Mouse (Mus musculus) neural tube, embryonic 14.5 days (tissue): Measurements from ENCODE around the gene Rnf5. TPM values are rescaled to one million over a fixed set of nuclear protein-coding genes. Genes with fewer than 3 reads are reported as not detected.
A peak's percentile ranks its signal among the peaks of the same experiment; 100 is the strongest.

Experiments
- ATAC-seq: fragments of 200-750 bp; cut with Nextera tagmentation; 2 replicates; pipeline ENCODE4 v1.8.0; 2017; ENCODE audit warnings: low read depth, mild to moderate bottlenecking, moderate TSS enrichment, moderate library complexity
- H3K27ac ChIP-seq: fragments of 300-500 bp; sonication (generic); 2 replicates; pipeline ENCODE4 v1.5.1; 2014; ENCODE audit warnings: low read depth, mild to moderate bottlenecking, control low read depth, low read length, moderate library complexity, mixed read lengths
- H3K27me3 ChIP-seq: fragments of 300-500 bp; sonication (generic); 2 replicates; pipeline ENCODE4 v1.6.1; 2014; ENCODE audit warnings: low read length; ENCODE audit not compliant: control insufficient read depth, insufficient read depth
- H3K36me3 ChIP-seq: fragments of 300-500 bp; sonication (generic); 2 replicates; pipeline ENCODE4 v1.6.1; 2014; ENCODE audit warnings: low read length, mixed read lengths; ENCODE audit not compliant: control insufficient read depth, insufficient read depth
- H3K4me1 ChIP-seq: fragments of 300-500 bp; sonication (generic); 2 replicates; pipeline ENCODE4 v1.6.1; 2014; ENCODE audit warnings: low read length; ENCODE audit not compliant: control insufficient read depth, insufficient read depth
- H3K4me2 ChIP-seq: fragments of 300-500 bp; sonication (generic); 2 replicates; pipeline ENCODE4 v1.6.1; 2014; ENCODE audit warnings: mild to moderate bottlenecking, low read depth, low read length, control low read depth
- H3K4me3 ChIP-seq: fragments of 300-500 bp; sonication (generic); 2 replicates; pipeline ENCODE4 v1.5.1; 2014; ENCODE audit warnings: low read depth, low read length, control low read depth, mixed read lengths
- H3K9ac ChIP-seq: fragments of 300-500 bp; sonication (generic); replicated peaks from 2 replicates; pipeline ENCODE4 v1.6.1; 2014; ENCODE audit warnings: low read depth, mild to moderate bottlenecking, control low read depth, low read length, mixed read lengths
- H3K9me3 ChIP-seq: fragments of 300-500 bp; sonication (generic); 2 replicates; pipeline ENCODE4 v1.6.1; 2016; ENCODE audit warnings: low read length; ENCODE audit not compliant: control insufficient read depth
- WGBS: fragments of 180-500 bp; shearing (Covaris S2); extraction: QIAGEN DNeasy Blood & Tissue Kit; methylation state at CpG from one replicate; pipeline ENCODE4 v1.1.7; 2014; 5-methylcytosine and 5-hydroxymethylcytosine counted together
- polyA plus RNA-seq: library from polyadenylated mRNA; unstranded; fragments of >200 nt; fragmentation: Nextera tagmentation; extraction: Ambion mirVana; gene quantifications from 2 replicates; pipeline ENCODE4 v1.2.1, GENCODE M21; 2014

The Rnf5 gene
- polyA plus RNA-seq, 1 experiment from 2014 or later = 221 TPM

DNA sequence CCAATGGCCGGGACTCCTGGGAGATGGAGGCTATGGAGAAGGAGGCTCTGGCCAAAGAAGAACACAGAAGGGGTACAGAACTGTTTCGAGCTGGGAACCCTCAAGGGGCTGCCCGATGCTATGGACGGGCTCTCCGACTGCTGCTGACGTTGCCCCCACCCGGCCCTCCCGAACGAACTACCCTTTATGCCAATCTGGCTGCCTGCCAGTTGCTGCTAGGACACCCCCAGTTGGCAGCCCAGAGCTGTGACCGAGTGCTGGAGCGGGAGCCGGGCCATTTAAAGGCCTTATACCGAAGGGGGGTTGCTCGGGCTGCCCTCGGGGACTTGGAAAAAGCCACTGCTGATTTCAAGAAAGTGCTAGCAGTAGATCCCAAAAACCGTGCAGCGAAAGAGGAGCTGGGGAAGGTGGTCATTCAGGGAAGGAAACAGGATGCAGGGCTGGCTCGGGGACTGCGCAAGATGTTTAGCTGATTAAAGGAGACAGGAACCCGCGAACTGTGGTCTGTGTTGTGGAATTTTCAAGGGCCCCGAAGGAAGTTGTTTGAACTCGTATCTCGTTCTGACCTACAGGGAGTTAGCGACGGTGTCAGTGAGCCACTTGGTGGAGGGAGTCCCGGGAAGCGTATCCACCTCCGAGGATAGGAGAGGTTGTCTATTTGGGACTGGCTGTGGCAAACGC, 42.5 kb upstream of the Rnf5 start:
- H3K9ac ChIP-seq = no peak overlapping the region
- no peaks in the 10 kb centered on the region for H3K9me3 ChIP-seq
- H3K36me3 ChIP-seq = peaks cover 9% of the 10 kb centered on the region; the same call in 1 of the 2 replicates
- no peak for ATAC-seq
- no peaks in the 10 kb centered on the region for H3K27me3 ChIP-seq
- H3K4me2 ChIP-seq = peak overlapping the region; percentile 47
- 87% methylated on average over 30 of the region's 30 CpGs for WGBS
- no peak overlapping the region for H3K27ac ChIP-seq
- H3K4me3 ChIP-seq = no peak overlapping the region
- peaks cover 20% of the 10 kb centered on the region for H3K4me1 ChIP-seq

GRCm38 (mm10) chr17:34645256-34645829, 41.9 kb upstream of the Rnf5 start:
- H3K4me2 ChIP-seq = peak overlapping the region; percentile 47
- H3K27ac ChIP-seq = peak overlapping the region; percentile 31; the same call in 1 of the 2 replicates
- H3K27me3 ChIP-seq = no peaks in the 10 kb centered on the region
- peak overlapping the region; percentile 47 for H3K4me3 ChIP-seq
- ATAC-seq = no peak
- H3K36me3 ChIP-seq = peaks cover 2% of the 10 kb centered on the region; the same call in 1 of the 2 replicates
- WGBS = 41% methylated on average over 10 of the region's 10 CpGs
- H3K9me3 ChIP-seq = no peaks in the 10 kb centered on the region
- peaks cover 20% of the 10 kb centered on the region for H3K4me1 ChIP-seq
- H3K9ac ChIP-seq = peak overlapping the region; percentile 43

DNA sequence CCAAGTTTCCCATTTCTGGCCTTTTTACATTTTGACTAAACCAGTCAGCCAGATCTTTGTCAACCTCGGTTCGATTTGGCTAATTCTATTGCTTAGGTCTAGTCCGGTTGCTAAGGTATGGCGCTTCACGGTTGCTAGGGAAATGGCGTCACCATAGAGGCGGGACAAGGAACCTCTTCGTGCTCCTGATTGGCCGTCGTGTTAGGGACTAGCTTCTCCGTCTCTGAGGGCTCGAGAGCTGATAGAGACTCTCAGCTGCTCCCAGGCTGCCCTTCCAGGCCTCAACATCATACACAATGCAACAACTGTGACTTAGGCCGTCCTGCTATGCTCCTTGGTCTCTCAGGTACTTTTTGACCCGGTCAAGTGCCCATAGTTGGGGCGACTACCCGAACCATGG, 41.1 kb upstream of the Rnf5 start, which contains the start of gene Fkbpl:
TSS of gene Fkbpl (plus strand) at position 157 of the 400 bp plus-strand sequence.
- Histone ChIP-seq H3K4me2 (peak within 1 kb of the TSS; percentile 47), H3K9me3 (no peaks in the 10 kb centered on the region), H3K9ac (peak within 1 kb of the TSS; percentile 43), H3K4me3 (peak within 1 kb of the TSS; percentile 47), H3K36me3 (no peaks in the 10 kb centered on the region), H3K4me1 (peaks cover 20% of the 10 kb centered on the region), H3K27ac (peak within 1 kb of the TSS; percentile 31; the same call in 1 of the 2 replicates), H3K27me3 (no peaks in the 10 kb centered on the region)
- peak; percentile 81 for ATAC-seq
- under 1% methylated on average over 16 of the region's 16 CpGs for WGBS

GRCm38 (mm10) chr17:34643944-34644343, 40.5 kb upstream of the Rnf5 start:
- Histone ChIP-seq H3K36me3 (no peaks in the 10 kb centered on the region), H3K4me2 (no peak overlapping the region), H3K9ac (no peak overlapping the region), H3K27me3 (no peaks in the 10 kb centered on the region), H3K27ac (peak overlapping the region; percentile 16; the same call in 1 of the 2 replicates), H3K9me3 (no peaks in the 10 kb centered on the region), H3K4me1 (peaks cover 20% of the 10 kb centered on the region), H3K4me3 (no peak overlapping the region)
- 87% methylated on average over 10 of the region's 10 CpGs for WGBS
- no peak for ATAC-seq

- H3K4me3 ChIP-seq = no peak overlapping the region
- H3K27me3 ChIP-seq = no peaks in the 10 kb centered on the region
- no peak for ATAC-seq
- H3K27ac ChIP-seq = no peak overlapping the region
- peaks cover 20% of the 10 kb centered on the region for H3K4me1 ChIP-seq
- WGBS = 95% methylated on average over 4 of the region's 4 CpGs
- H3K9me3 ChIP-seq = no peaks in the 10 kb centered on the region
- no peak overlapping the region for H3K4me2 ChIP-seq
- H3K36me3 ChIP-seq = no peaks in the 10 kb centered on the region
- no peak overlapping the region for H3K9ac ChIP-seq
Measured at GRCm38 (mm10) chr17:34643379-34643778, 39.9 kb upstream of the Rnf5 start.

GRCm38 (mm10) chr17:34641945-34642344, 38.5 kb upstream of the Rnf5 start:
- Histone ChIP-seq H3K27ac (no peak overlapping the region), H3K27me3 (no peaks in the 10 kb centered on the region), H3K9me3 (no peaks in the 10 kb centered on the region), H3K4me3 (no peak overlapping the region), H3K4me1 (peaks cover 12% of the 10 kb centered on the region), H3K9ac (no peak overlapping the region), H3K4me2 (no peak overlapping the region), H3K36me3 (no peaks in the 10 kb centered on the region)
- no peak for ATAC-seq
- 94% methylated on average over 3 of the region's 3 CpGs for WGBS

- ATAC-seq = no peak
- peak overlapping the region; percentile 58 for H3K27ac ChIP-seq
- H3K4me2 ChIP-seq = peak overlapping the region; percentile 0; the same call in 1 of the 2 replicates
- 12% methylated on average over 11 of the region's 11 CpGs for WGBS
- H3K9ac ChIP-seq = no peak overlapping the region
- peaks cover 8% of the 10 kb centered on the region for H3K4me1 ChIP-seq
- H3K4me3 ChIP-seq = no peak overlapping the region
- H3K36me3 ChIP-seq = no peaks in the 10 kb centered on the region
- H3K9me3 ChIP-seq = no peaks in the 10 kb centered on the region
- H3K27me3 ChIP-seq = no peaks in the 10 kb centered on the region
Measured at GRCm38 (mm10) chr17:34640778-34641601, 37.5 kb upstream of the Rnf5 start.

GRCm38 (mm10) chr17:34639461-34640255, 36.2 kb upstream of the Rnf5 start:
- Histone ChIP-seq H3K9me3 (no peaks in the 10 kb centered on the region), H3K9ac (no peak overlapping the region), H3K27ac (no peak overlapping the region), H3K4me2 (no peak overlapping the region), H3K4me1 (no peaks in the 10 kb centered on the region), H3K36me3 (no peaks in the 10 kb centered on the region), H3K4me3 (no peak overlapping the region), H3K27me3 (no peaks in the 10 kb centered on the region)
- no peak for ATAC-seq
- 85% methylated on average over 7 of the region's 7 CpGs for WGBS
